Mouse (Mus musculus) midbrain, embryonic 10.5 days (tissue): Measurements from ENCODE around the gene Rp9. TPM values are rescaled to one million over a fixed set of nuclear protein-coding genes. Genes with fewer than 3 reads are reported as not detected.

Source experiments
- DNase-seq: peaks from one replicate; pipeline ENCODE4 v3.0.0-alpha.2; 2017; ENCODE audit warnings: low spot score
- H3K27ac ChIP-seq: fragments of 300-500 bp; sonication (generic); replicated peaks from 2 replicates; pipeline ENCODE4 v1.5.1; 2016; ENCODE audit warnings: mild to moderate bottlenecking
- H3K27me3 ChIP-seq: fragments of 300-500 bp; sonication (generic); 2 replicates; pipeline ENCODE4 v1.6.1; 2016; ENCODE audit warnings: low read depth, mild to moderate bottlenecking; ENCODE audit not compliant: poor library complexity, severe bottlenecking
- H3K36me3 ChIP-seq: fragments of 300-500 bp; sonication (generic); 2 replicates; pipeline ENCODE4 v1.6.1; 2016; ENCODE audit warnings: mild to moderate bottlenecking, moderate library complexity
- H3K4me1 ChIP-seq: fragments of 300-500 bp; sonication (generic); 2 replicates; pipeline ENCODE4 v1.6.1; 2016
- H3K4me3 ChIP-seq: fragments of 300-500 bp; sonication (generic); 2 replicates; pipeline ENCODE4 v1.5.1; 2016; ENCODE audit warnings: mild to moderate bottlenecking, moderate library complexity
- H3K9me3 ChIP-seq: fragments of 300-500 bp; sonication (generic); replicated peaks from 2 replicates; pipeline ENCODE4 v1.6.1; 2016; ENCODE audit warnings: mild to moderate bottlenecking
- WGBS: fragments of 180-500 bp; shearing (Covaris S2); methylation state at CpG from one replicate; pipeline ENCODE4 v1.1.7; 2016; 5-methylcytosine and 5-hydroxymethylcytosine counted together
- polyA plus RNA-seq: library from polyadenylated mRNA; unstranded; fragments of >200 nt; fragmentation: Nextera tagmentation; extraction: Ambion mirVana; gene quantifications from 2 replicates; pipeline ENCODE4 v1.2.1, GENCODE M21; 2016

Rp9 gene
- polyA plus RNA-seq, 1 experiment from 2014 or later = 42.9 TPM

GRCm38 (mm10) chr9:22453501-22453924 lies 16.0 kb downstream of the Rp9 start:
- Histone ChIP-seq H3K4me3 (no peak overlapping the region), H3K36me3 (peaks cover 94% of the 10 kb centered on the region), H3K4me1 (no peaks in the 10 kb centered on the region), H3K27me3 (no peaks in the 10 kb centered on the region), H3K27ac (no peak overlapping the region), H3K9me3 (no peaks in the 10 kb centered on the region)
- 96% methylated on average over 10 of the region's 10 CpGs for WGBS
- no peak for DNase-seq

DNA sequence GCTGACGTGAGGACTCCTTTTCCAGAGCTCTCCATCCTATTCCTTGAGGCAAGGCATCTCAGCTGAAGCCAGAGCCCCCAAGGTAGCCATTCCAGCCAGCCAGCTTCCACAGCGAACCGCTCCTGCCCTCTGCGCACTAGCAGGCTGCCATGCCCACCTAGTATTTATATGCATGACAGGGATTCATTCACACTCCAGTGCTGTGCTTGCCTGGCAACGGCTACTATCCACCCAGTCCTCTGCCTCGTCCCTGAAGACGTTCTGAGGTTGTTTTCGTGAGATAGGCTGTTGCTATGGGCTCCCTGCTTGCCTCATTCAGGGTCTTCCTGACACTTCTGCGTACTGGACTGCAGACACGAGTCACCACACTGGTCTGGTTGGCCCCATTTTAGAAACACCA lies 16.8 kb downstream of the Rp9 start:
- Histone ChIP-seq H3K27me3 (no peaks in the 10 kb centered on the region), H3K36me3 (peaks cover 98% of the 10 kb centered on the region), H3K27ac (no peak overlapping the region), H3K9me3 (no peaks in the 10 kb centered on the region), H3K4me3 (no peak overlapping the region), H3K4me1 (no peaks in the 10 kb centered on the region)
- no peak for DNase-seq
- WGBS = 91% methylated on average over 10 of the region's 10 CpGs

DNA sequence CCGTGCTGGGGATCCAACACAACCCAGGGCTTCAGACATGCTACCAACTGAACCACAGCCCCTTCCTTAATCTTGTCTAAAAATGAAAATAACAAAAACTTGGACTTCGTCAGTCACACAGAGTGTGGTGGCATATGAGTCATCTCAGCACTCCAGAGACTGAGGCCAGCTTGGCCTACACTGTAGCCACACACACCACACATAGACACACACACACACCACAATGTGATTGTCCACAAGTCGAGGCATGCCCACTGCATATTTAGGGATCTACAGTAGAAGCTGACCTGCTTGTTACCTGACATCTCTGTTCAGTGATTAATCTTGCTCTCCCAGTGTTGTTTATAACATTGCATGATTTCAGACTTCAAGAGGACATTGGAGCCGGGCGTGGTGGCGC lies 20.3 kb downstream of the Rp9 start:
- no peak overlapping the region for H3K27ac ChIP-seq
- H3K36me3 ChIP-seq = peaks cover 85% of the 10 kb centered on the region
- no peaks in the 10 kb centered on the region for H3K27me3 ChIP-seq
- 95% methylated on average over 6 of the region's 6 CpGs for WGBS
- H3K9me3 ChIP-seq = no peaks in the 10 kb centered on the region
- no peaks in the 10 kb centered on the region for H3K4me1 ChIP-seq
- DNase-seq = no peak
- H3K4me3 ChIP-seq = no peak overlapping the region

GRCm38 (mm10) chr9:22448420-22448819 lies 21.1 kb downstream of the Rp9 start:
- 87% methylated on average over 13 of the region's 13 CpGs for WGBS
- no peak for DNase-seq
- no peaks in the 10 kb centered on the region for H3K27me3 ChIP-seq
- H3K9me3 ChIP-seq = no peaks in the 10 kb centered on the region
- peaks cover 77% of the 10 kb centered on the region for H3K36me3 ChIP-seq
- no peak overlapping the region for H3K4me3 ChIP-seq
- H3K4me1 ChIP-seq = no peaks in the 10 kb centered on the region
- no peak overlapping the region for H3K27ac ChIP-seq

- no peaks in the 10 kb centered on the region for H3K4me1 ChIP-seq
- no peak overlapping the region for H3K4me3 ChIP-seq
- H3K27ac ChIP-seq = no peak overlapping the region
- no peaks in the 10 kb centered on the region for H3K9me3 ChIP-seq
- peaks cover 65% of the 10 kb centered on the region for H3K36me3 ChIP-seq
- no peaks in the 10 kb centered on the region for H3K27me3 ChIP-seq
- WGBS = 92% methylated on average over 5 of the region's 5 CpGs
- no peak for DNase-seq
These were observed 22.3 kb downstream of the Rp9 start for GRCm38 (mm10) chr9:22447213-22447612.

DNA sequence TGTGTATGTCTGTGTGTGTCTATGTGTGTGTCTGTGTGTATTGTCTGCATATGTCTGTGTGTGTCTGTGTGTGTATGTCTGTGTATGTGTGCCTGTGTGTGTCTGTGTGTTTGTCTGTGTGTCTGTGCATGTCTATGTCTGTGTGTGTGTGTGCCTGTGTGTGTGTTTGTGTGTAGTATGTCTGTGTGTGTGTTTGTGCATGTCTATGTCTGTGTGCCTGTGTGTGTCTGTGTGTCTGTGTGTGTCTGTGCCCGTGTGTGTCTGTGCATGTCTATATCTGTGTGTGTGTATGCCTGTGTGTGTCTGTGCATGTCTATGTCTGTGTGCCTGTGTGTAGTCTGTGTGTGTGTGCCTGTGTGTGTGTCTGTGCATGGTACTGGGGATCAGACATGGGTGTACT lies 24.4 kb downstream of the Rp9 start:
- no peak overlapping the region for H3K27ac ChIP-seq
- 93% methylated on average over 1 of the region's 1 CpGs for WGBS
- H3K36me3 ChIP-seq = peaks cover 55% of the 10 kb centered on the region
- H3K27me3 ChIP-seq = no peaks in the 10 kb centered on the region
- no peaks in the 10 kb centered on the region for H3K4me1 ChIP-seq
- no peak for DNase-seq
- no peaks in the 10 kb centered on the region for H3K9me3 ChIP-seq
- H3K4me3 ChIP-seq = no peak overlapping the region

GRCm38 (mm10) chr9:22443157-22443556 lies 26.4 kb downstream of the Rp9 start:
- H3K27me3 ChIP-seq = no peaks in the 10 kb centered on the region
- H3K4me3 ChIP-seq = no peak overlapping the region
- peaks cover 36% of the 10 kb centered on the region for H3K36me3 ChIP-seq
- no peak overlapping the region for H3K27ac ChIP-seq
- no peak for DNase-seq
- no peaks in the 10 kb centered on the region for H3K4me1 ChIP-seq
- no peaks in the 10 kb centered on the region for H3K9me3 ChIP-seq
- WGBS = 95% methylated on average over 10 of the region's 10 CpGs

GRCm38 (mm10) chr9:22438826-22439225 lies 30.7 kb downstream of the Rp9 start:
- Histone ChIP-seq H3K36me3 (peaks cover 20% of the 10 kb centered on the region), H3K9me3 (no peaks in the 10 kb centered on the region), H3K27me3 (no peaks in the 10 kb centered on the region), H3K27ac (no peak overlapping the region), H3K4me1 (no peaks in the 10 kb centered on the region), H3K4me3 (no peak overlapping the region)
- no peak for DNase-seq
- WGBS = 59% methylated on average over 1 of the region's 1 CpGs

GRCm38 (mm10) chr9:22434101-22434500 lies 35.4 kb downstream of the Rp9 start:
- Histone ChIP-seq H3K27me3 (no peaks in the 10 kb centered on the region), H3K36me3 (0 out of 2 replicates have a peak, but pooled peaks cover 8% of the 10 kb centered on the region), H3K4me3 (no peak overlapping the region), H3K9me3 (no peaks in the 10 kb centered on the region), H3K4me1 (peaks cover 10% of the 10 kb centered on the region), H3K27ac (no peak overlapping the region)
- 93% methylated on average over 2 of the region's 2 CpGs for WGBS
- no peak for DNase-seq

GRCm38 (mm10) chr9:22433221-22433620 lies 36.3 kb downstream of the Rp9 start:
- Histone ChIP-seq H3K36me3 (0 out of 2 replicates have a peak, but pooled peaks cover 8% of the 10 kb centered on the region), H3K4me3 (no peak overlapping the region), H3K27me3 (no peaks in the 10 kb centered on the region), H3K4me1 (peaks cover 19% of the 10 kb centered on the region), H3K27ac (no peak overlapping the region), H3K9me3 (no peaks in the 10 kb centered on the region)
- 81% methylated on average over 2 of the region's 2 CpGs for WGBS
- DNase-seq = no peak

DNA sequence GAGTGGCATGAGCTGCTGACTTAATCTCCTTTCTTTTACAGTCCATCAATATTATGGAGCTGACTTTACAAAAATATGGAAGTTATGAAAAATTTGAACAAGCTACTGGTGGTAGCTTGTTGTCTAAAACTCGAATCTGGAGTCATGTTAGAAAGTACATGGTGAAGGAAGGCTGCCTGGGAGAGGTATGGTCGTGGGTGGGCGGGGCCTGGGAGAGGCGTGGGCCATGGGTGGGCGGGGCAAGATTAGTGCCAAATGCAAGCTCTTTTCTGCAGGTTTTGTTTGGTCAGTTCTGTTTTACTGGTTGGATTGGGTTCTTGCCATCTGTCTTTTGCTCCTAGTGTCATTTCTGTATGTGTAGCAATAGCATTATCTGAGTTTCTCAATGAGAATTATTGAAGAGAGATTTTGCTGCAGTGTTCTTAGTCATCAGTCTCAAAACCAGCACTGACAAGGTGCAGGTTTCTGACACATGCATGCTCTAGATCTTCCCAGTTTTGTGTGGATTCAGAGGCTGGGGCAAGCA lies 39.2 kb downstream of the Rp9 start:
- Histone ChIP-seq H3K36me3 (0 out of 2 replicates have a peak, but pooled peaks cover 4% of the 10 kb centered on the region), H3K9me3 (no peaks in the 10 kb centered on the region), H3K27ac (no peak overlapping the region), H3K27me3 (no peaks in the 10 kb centered on the region), H3K4me3 (no peak overlapping the region), H3K4me1 (peaks cover 25% of the 10 kb centered on the region)
- DNase-seq = no peak
- WGBS = 51% methylated on average over 5 of the region's 5 CpGs

DNA sequence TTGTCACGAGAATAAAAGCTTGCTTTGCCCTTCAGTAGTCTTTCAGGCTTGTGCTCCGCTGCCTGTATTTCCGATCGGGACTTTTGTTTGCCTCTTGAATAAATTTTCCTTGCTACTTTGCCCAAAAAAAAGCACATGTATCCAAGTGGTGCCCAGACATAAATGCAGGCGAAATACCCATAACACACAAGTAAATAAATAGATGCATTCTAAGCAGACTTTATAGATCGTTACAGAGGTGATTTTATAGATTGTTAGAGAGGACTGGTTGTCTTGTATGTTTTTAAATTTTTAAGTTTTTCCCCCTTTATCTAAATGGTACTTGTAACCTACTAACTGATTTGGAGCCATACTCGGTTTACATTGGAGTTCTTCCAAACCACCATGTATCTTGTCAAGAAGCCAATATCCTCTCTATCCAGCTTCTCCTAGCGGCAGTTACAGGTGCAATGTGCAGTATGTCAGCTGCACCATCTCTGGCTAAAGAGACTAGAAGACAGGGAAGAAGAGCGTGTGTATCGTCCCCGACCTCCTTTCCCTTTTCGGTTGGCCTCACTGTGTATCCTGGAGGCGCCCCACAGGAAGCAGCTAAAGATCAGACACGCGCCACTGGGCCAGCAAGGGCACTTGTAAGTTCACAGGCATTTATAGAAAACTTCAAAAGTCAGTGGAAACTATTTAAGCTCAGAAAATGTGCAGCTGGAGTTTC lies 39.9 kb downstream of the Rp9 start:
- WGBS = 69% methylated on average over 15 of the region's 15 CpGs
- Histone ChIP-seq H3K27ac (no peak overlapping the region), H3K4me1 (peaks cover 25% of the 10 kb centered on the region), H3K4me3 (no peak overlapping the region), H3K27me3 (no peaks in the 10 kb centered on the region), H3K9me3 (no peaks in the 10 kb centered on the region), H3K36me3 (0 out of 2 replicates have a peak, but pooled peaks cover 4% of the 10 kb centered on the region)
- no peak for DNase-seq

DNA sequence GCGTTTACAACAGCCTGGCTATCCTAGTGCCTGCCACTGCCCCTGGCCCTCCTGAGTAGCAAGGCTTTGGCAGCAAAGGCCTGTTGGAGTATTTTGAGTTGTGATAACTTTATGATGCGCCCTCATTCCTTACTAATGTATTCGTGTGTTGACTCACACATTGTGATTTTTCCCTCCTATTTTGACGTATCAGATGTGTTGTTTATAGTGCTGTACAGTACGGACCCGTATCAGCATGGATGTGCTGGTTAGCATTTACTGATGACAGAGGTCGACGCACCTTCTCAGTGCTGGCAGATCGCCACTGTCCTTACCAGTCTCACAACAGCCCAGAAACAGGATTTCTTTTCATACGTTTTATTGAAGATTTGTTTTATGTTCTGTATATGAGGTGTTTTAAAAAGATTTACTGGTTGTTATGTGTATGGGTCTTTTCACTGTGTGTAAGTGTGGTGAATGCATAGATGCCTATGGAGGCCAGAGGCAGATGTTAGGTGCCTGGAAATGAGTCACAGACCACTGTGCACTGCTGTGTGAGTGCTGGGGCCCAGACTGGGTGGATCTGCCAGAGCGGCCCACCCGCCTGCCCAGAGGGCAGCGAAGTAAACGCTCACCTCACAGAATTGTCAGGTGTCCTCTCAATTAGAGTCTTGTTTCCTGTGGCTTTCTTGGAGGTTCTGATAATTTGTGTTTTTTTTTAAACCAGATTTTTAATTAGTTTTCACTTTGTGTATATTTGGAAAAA lies 40.7 kb downstream of the Rp9 start:
- WGBS = 87% methylated on average over 14 of the region's 14 CpGs
- H3K9me3 ChIP-seq = no peaks in the 10 kb centered on the region

More for the DNA sequence above, 40.7 kb downstream of the Rp9 start:
- Histone ChIP-seq H3K36me3 (no peaks in the 10 kb centered on the region), H3K27me3 (no peaks in the 10 kb centered on the region), H3K27ac (no peak overlapping the region), H3K4me3 (no peak overlapping the region), H3K4me1 (peaks cover 25% of the 10 kb centered on the region)
- no peak for DNase-seq
